Mouse (Mus musculus): Measurements from ENCODE around the gene Ciita. TPM values are rescaled to one million over a fixed set of nuclear protein-coding genes. Genes with fewer than 3 reads are reported as not detected.

Ciita gene
- polyA plus RNA-seq, 1 experiment from 2014 or later = 0.59 TPM

DNA sequence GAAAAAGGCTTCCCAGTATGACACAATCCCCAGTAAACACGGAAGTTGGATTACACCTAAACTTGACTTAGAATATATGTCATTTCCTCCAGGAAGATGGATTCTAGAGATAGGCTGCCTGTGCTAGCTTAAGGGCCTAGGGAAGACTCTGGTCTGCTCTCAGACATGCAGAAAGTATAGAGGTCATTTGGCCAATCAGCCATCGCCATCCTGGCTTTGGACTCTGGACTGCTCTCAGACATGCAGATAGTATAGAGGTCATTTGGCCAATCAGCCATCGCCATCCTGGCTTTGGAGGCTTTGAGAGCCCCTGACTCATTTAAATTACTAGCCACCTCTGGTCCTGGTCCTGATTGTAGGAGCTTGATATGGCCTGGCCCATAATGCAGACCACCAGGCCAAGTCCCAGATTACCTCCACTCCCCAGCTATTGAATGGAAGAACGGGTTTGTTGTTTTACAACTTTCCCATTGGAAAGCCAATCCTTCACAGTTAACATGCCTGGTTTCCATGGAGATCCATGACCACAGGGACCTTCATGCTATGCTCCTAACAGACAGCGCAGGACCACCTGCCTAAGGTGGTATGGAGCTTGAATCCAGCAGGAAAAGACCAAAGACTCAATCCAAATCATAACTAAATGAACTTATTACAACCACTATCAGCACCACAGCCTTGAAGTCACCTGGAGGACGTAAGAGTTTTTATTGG is 25.8 kb upstream of the Ciita start:
- H3K9me3 ChIP-seq (ENCODE audit: control insufficient read depth, low read length) = no peaks in the 10 kb centered on the region
- ATAC-seq (ENCODE audit: insufficient number of reproducible peaks, insufficient read depth, low FRiP score, low read depth) = no peak
- H3K4me1 ChIP-seq (ENCODE audit: control insufficient read depth in 2 of 2, insufficient read depth in 2 of 2, low read length in 2 of 2) = peaks cover 16 to 20% of the 10 kb centered on the region in 2 experiments
- 76% methylated on average over 6 of the region's 6 CpGs for WGBS
- H3K27ac ChIP-seq (replicated peaks in 1 of 2; ENCODE audit: control insufficient read depth in 1 of 2, insufficient read depth in 1 of 2, low read depth in 2 of 2, low read length in 2 of 2) = no peak overlapping the region
- no peak overlapping the region for H3K9ac ChIP-seq (ENCODE audit: low read length)
- H3K4me3 ChIP-seq (ENCODE audit: control insufficient read depth in 1 of 2, insufficient read depth in 1 of 2, low read depth in 1 of 2, low read length in 2 of 2) = no peak overlapping the region
- H3K4me2 ChIP-seq (ENCODE audit: low read length) = no peak overlapping the region
- no peaks in the 10 kb centered on the region for H3K36me3 ChIP-seq (ENCODE audit: control insufficient read depth, insufficient read depth, low read length)
- no peaks in the 10 kb centered on the region for H3K27me3 ChIP-seq (ENCODE audit: control insufficient read depth, insufficient read depth, low read length)

DNA sequence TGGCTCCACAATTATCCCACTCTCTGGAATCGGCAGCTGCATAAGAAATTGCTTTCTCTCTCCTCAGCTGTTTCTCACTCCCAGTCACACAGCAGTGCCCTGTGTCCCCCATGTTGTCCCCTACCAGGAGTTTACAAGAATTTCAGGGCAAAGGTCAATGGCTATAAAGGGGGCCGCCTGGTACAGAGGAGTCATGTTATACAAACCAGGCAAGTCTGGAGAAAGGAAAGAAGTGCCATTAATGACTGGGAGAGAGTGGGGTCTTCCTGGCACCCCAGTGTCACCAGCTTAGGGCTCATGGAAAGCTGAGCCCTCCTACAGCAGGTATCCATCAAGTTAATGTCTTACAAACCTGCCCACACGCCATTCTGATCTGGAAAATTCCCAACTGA is 25.3 kb upstream of the Ciita start:
- ATAC-seq (ENCODE audit: insufficient number of reproducible peaks, insufficient read depth, low FRiP score, low read depth) = no peak
- H3K4me2 ChIP-seq (ENCODE audit: low read length) = no peak overlapping the region
- no peaks in the 10 kb centered on the region for H3K36me3 ChIP-seq (ENCODE audit: control insufficient read depth, insufficient read depth, low read length)
- no peak overlapping the region for H3K9ac ChIP-seq (ENCODE audit: low read length)
- H3K4me1 ChIP-seq (ENCODE audit: control insufficient read depth in 2 of 2, insufficient read depth in 2 of 2, low read length in 2 of 2) = peaks cover 16 to 20% of the 10 kb centered on the region in 2 experiments
- no peak overlapping the region for H3K27ac ChIP-seq (replicated peaks in 1 of 2; ENCODE audit: control insufficient read depth in 1 of 2, insufficient read depth in 1 of 2, low read depth in 2 of 2, low read length in 2 of 2)
- no peak overlapping the region for H3K4me3 ChIP-seq (ENCODE audit: control insufficient read depth in 1 of 2, insufficient read depth in 1 of 2, low read depth in 1 of 2, low read length in 2 of 2)
- H3K27me3 ChIP-seq (ENCODE audit: control insufficient read depth, insufficient read depth, low read length) = no peaks in the 10 kb centered on the region
- no peaks in the 10 kb centered on the region for H3K9me3 ChIP-seq (ENCODE audit: control insufficient read depth, low read length)
- 75% methylated on average over 3 of the region's 3 CpGs for WGBS

GRCm38 (mm10) chr16:10460188-10460587 is 19.7 kb upstream of the Ciita start:
- no peak overlapping the region for H3K4me3 ChIP-seq (ENCODE audit: control insufficient read depth in 1 of 2, insufficient read depth in 1 of 2, low read depth in 1 of 2, low read length in 2 of 2)
- H3K4me1 ChIP-seq (ENCODE audit: control insufficient read depth in 2 of 2, insufficient read depth in 2 of 2, low read length in 2 of 2) = peaks cover 0 to 2% of the 10 kb centered on the region in 2 experiments; a peak in 1 of 4 replicates
- H3K36me3 ChIP-seq (ENCODE audit: control insufficient read depth, insufficient read depth, low read length) = no peaks in the 10 kb centered on the region
- no peaks in the 10 kb centered on the region for H3K27me3 ChIP-seq (ENCODE audit: control insufficient read depth, insufficient read depth, low read length)
- WGBS = 67% methylated on average over 2 of the region's 2 CpGs
- no peaks in the 10 kb centered on the region for H3K9me3 ChIP-seq (ENCODE audit: control insufficient read depth, low read length)
- no peak overlapping the region for H3K9ac ChIP-seq (ENCODE audit: low read length)
- no peak overlapping the region for H3K27ac ChIP-seq (replicated peaks in 1 of 2; ENCODE audit: control insufficient read depth in 1 of 2, insufficient read depth in 1 of 2, low read depth in 2 of 2, low read length in 2 of 2)
- H3K4me2 ChIP-seq (ENCODE audit: low read length) = no peak overlapping the region
- ATAC-seq (ENCODE audit: insufficient number of reproducible peaks, insufficient read depth, low FRiP score, low read depth) = no peak

DNA sequence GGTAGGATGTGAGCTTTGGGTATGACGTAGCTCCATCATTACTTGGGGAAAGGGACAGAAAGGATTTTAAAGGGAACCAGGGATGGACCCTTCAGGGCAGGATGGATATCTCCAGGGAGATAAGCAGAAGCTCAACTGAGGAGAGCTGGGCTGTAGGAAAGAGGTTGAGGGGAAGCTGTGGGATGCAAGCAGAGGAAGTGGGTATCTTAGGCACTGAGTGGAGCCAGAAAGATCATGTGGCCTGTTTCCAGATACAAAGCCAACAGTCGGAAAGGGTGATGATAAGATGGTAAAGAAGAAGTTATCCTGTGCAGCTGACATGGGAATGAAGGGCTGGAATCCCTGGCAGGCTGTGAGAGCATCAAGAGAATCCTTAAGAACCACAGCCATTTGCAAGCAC is 18.7 kb upstream of the Ciita start:
- Histone ChIP-seq H3K36me3 (ENCODE audit: control insufficient read depth, insufficient read depth, low read length) (no peaks in the 10 kb centered on the region), H3K27me3 (ENCODE audit: control insufficient read depth, insufficient read depth, low read length) (no peaks in the 10 kb centered on the region), H3K4me2 (ENCODE audit: low read length) (no peak overlapping the region), H3K9ac (ENCODE audit: low read length) (no peak overlapping the region), H3K27ac (replicated peaks in 1 of 2; ENCODE audit: control insufficient read depth in 1 of 2, insufficient read depth in 1 of 2, low read depth in 2 of 2, low read length in 2 of 2) (no peak overlapping the region), H3K4me3 (ENCODE audit: control insufficient read depth in 1 of 2, insufficient read depth in 1 of 2, low read depth in 1 of 2, low read length in 2 of 2) (no peak overlapping the region), H3K9me3 (ENCODE audit: control insufficient read depth, low read length) (no peaks in the 10 kb centered on the region), H3K4me1 (ENCODE audit: control insufficient read depth in 2 of 2, insufficient read depth in 2 of 2, low read length in 2 of 2) (peaks cover 0 to 5% of the 10 kb centered on the region in 2 experiments; a peak in 2 of 4 replicates)
- no peak for ATAC-seq (ENCODE audit: insufficient number of reproducible peaks, insufficient read depth, low FRiP score, low read depth)
- 44% methylated on average over 2 of the region's 2 CpGs for WGBS

DNA sequence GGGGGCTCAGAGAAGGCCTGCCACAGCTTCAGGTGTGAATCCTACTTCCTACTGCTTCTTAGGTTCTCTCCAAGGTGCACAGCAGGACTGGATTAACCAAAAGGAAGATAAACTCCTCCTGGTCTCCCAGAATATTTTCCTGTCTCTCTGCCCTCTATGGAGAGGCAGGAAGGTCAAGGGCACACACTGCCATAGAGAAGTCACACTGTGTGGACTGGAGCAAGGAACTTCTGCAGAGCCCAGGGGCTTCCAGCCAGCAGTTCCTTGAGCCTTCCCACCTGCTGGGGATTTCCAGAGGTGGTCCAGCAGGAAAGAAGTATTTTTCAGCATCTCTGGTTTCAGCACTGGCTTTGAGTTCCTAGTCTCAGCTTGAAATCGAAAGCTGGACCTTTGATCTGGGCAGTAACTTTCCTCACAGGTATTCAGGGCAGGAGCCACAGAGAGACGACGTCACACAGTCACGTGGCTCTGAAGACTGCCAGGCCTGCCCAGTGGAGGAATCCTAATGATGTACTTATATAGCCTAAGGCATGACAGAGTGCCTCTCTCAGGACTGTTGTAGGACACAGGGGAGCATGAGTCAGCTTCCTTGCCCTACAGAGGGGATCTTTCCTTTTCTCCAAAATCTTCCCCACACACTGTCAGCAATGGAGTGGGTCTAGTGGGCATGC is 14.7 kb upstream of the Ciita start:
- Histone ChIP-seq H3K27ac (replicated peaks in 1 of 2; ENCODE audit: control insufficient read depth in 1 of 2, insufficient read depth in 1 of 2, low read depth in 2 of 2, low read length in 2 of 2) (no peak overlapping the region), H3K4me1 (ENCODE audit: control insufficient read depth in 2 of 2, insufficient read depth in 2 of 2, low read length in 2 of 2) (peaks cover 0 to 5% of the 10 kb centered on the region in 2 experiments; a peak in 2 of 4 replicates), H3K9me3 (ENCODE audit: control insufficient read depth, low read length) (no peaks in the 10 kb centered on the region), H3K27me3 (ENCODE audit: control insufficient read depth, insufficient read depth, low read length) (no peaks in the 10 kb centered on the region), H3K9ac (ENCODE audit: low read length) (no peak overlapping the region), H3K4me3 (ENCODE audit: control insufficient read depth in 1 of 2, insufficient read depth in 1 of 2, low read depth in 1 of 2, low read length in 2 of 2) (no peak overlapping the region), H3K4me2 (ENCODE audit: low read length) (no peak overlapping the region), H3K36me3 (ENCODE audit: control insufficient read depth, insufficient read depth, low read length) (no peaks in the 10 kb centered on the region)
- 22% methylated on average over 4 of the region's 4 CpGs for WGBS
- ATAC-seq (ENCODE audit: insufficient number of reproducible peaks, insufficient read depth, low FRiP score, low read depth) = no peak

GRCm38 (mm10) chr16:10467391-10468107 is 12.3 kb upstream of the Ciita start:
- Histone ChIP-seq H3K9ac (ENCODE audit: low read length) (no peak overlapping the region), H3K27me3 (ENCODE audit: control insufficient read depth, insufficient read depth, low read length) (no peaks in the 10 kb centered on the region), H3K4me3 (ENCODE audit: control insufficient read depth in 1 of 2, insufficient read depth in 1 of 2, low read depth in 1 of 2, low read length in 2 of 2) (no peak overlapping the region), H3K4me2 (ENCODE audit: low read length) (no peak overlapping the region), H3K27ac (replicated peaks in 1 of 2; ENCODE audit: control insufficient read depth in 1 of 2, insufficient read depth in 1 of 2, low read depth in 2 of 2, low read length in 2 of 2) (no peak overlapping the region), H3K36me3 (ENCODE audit: control insufficient read depth, insufficient read depth, low read length) (no peaks in the 10 kb centered on the region), H3K4me1 (ENCODE audit: control insufficient read depth in 2 of 2, insufficient read depth in 2 of 2, low read length in 2 of 2) (peaks cover 0 to 5% of the 10 kb centered on the region in 2 experiments; a peak in 2 of 4 replicates), H3K9me3 (ENCODE audit: control insufficient read depth, low read length) (no peaks in the 10 kb centered on the region)
- WGBS = 38% methylated on average over 11 of the region's 11 CpGs
- no peak for ATAC-seq (ENCODE audit: insufficient number of reproducible peaks, insufficient read depth, low FRiP score, low read depth)

DNA sequence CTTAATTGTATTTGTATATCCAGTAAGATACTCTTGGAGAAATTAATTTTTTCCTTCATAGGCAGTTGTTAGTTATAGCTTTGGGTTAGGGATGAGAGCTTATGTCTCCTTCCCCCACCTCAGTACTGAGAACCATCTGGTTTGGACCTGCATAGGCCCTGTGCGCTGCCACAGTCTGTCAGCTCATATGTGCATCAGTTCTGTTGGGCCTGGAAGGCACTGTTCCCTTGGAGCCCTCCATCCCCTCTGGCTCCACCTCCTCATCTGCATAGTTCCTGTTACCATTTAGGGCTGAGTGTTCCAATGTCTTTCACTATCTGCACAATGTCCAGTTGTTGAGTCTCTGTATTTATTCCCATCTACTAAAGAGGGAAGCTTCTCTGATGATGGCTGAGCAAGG is 11.7 kb upstream of the Ciita start:
- Histone ChIP-seq H3K4me1 (ENCODE audit: control insufficient read depth in 2 of 2, insufficient read depth in 2 of 2, low read length in 2 of 2) (peaks cover 0 to 7% of the 10 kb centered on the region in 2 experiments; a peak in 2 of 4 replicates), H3K36me3 (ENCODE audit: control insufficient read depth, insufficient read depth, low read length) (no peaks in the 10 kb centered on the region), H3K9ac (ENCODE audit: low read length) (no peak overlapping the region), H3K4me2 (ENCODE audit: low read length) (no peak overlapping the region), H3K27me3 (ENCODE audit: control insufficient read depth, insufficient read depth, low read length) (no peaks in the 10 kb centered on the region), H3K4me3 (ENCODE audit: control insufficient read depth in 1 of 2, insufficient read depth in 1 of 2, low read depth in 1 of 2, low read length in 2 of 2) (no peak overlapping the region), H3K9me3 (ENCODE audit: control insufficient read depth, low read length) (no peaks in the 10 kb centered on the region), H3K27ac (replicated peaks in 1 of 2; ENCODE audit: control insufficient read depth in 1 of 2, insufficient read depth in 1 of 2, low read depth in 2 of 2, low read length in 2 of 2) (no peak overlapping the region)
- WGBS = 57% methylated on average over 1 of the region's 1 CpGs
- no peak for ATAC-seq (ENCODE audit: insufficient number of reproducible peaks, insufficient read depth, low FRiP score, low read depth)
